19 mouse cellular contexts compared by ENCODE assay signal in the genomic region with DNA sequence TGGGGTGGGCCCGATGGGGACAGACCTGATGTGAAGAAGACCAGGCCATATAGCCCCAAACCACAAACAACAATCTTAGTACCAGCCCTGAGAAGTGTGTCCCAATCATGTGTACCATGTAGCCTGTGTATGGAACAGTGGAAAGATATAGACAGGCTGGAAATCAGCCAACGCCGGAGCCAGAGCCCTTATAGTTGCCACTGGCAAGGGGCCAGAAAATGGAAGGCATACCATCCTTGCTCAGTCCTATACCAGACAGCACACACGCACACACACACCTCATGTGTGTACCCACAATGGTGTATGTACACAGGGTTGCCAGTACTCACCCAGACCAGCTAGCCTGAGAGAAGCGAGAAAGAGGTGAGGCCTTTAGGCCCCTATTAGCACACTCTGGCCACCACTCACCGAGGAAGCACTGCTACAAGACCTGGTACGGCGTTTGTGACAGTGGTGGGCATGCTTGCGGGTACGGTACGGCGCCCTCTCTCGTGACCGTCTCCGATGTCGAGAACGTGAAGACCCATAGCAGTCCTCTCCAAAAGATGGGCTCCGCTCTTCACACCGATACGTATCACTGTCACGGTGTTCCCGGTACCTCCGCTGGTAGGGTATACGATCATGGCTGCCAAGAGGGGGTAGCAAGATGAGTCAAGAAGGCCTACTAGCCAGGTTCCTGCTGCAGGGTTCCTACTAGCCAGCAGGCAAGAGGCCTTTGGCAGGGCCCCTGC. TPM values are rescaled to one million over a fixed set of nuclear protein-coding genes. Genes with fewer than 3 reads are reported as not detected.
DNase-seq lines count a peak whose midpoint lies in the region.
"Had no signal": no experiment of that assay in that cellular context is flagged by ENCODE, and none has a peak within 500 bp of the region (broad histone marks: within the 10 kb centered on the region; RNA-seq: fewer than 3 reads in every experiment).

No protein-coding gene starts in this region.

- DNase-seq in cerebellum, postnatal 14 days: peak; percentile 39 to 48
- DNase-seq in cerebellum, adult 8-10 months: no peak
- peak; percentile 24 for DNase-seq in kidney, adult 11 months
- no peak for DNase-seq in kidney, postnatal 36 days
- DNase-seq in thymus, postnatal 0 days (ENCODE audit: low spot score): peak; percentile 4
- no peak for DNase-seq in thymus, postnatal 25 days
- DNase-seq in spleen, postnatal 14 days (ENCODE audit: low spot score in 2 of 2): no peak
- DNase-seq: adrenal gland, adult 2 months; B cell, adult 2 months; embryo, embryonic 11 days; gastrocnemius, postnatal 14 days; heart, adult 18-20 months; kidney, adult 9 months; kidney, postnatal 14 days; layer of hippocampus, postnatal 36 days; lung, adult 18-20 months; lung, postnatal 10 days; right cerebral cortex, adult 18-20 months; right cerebral cortex, postnatal 4 days had no signal

RNA-seq across cellular contexts. Expression of gene Clk3, which starts 5.1 kb away (rescaled TPM):
- 211 and 221 TPM in 2 replicates for polyA plus RNA-seq in thymus, postnatal 0 days (2015; fragmentation: Nextera tagmentation; extraction: Ambion mirVana)

RNA-seq across cellular contexts. Expression of gene Edc3, which starts 52.2 kb away (rescaled TPM):
- 38.2 and 39.4 TPM in 2 replicates for polyA plus RNA-seq in thymus, postnatal 0 days (2015; fragmentation: Nextera tagmentation; extraction: Ambion mirVana)

Comparison
In these comparisons a context has a peak if more than half of its experiments do, and no peak if none do; other contexts are left out.
1. DNase-seq: peak in cerebellum, postnatal 14 days (2 of 2), kidney, adult 11 months (single experiment) and thymus, postnatal 0 days (single experiment); none in cerebellum, adult 8-10 months (single experiment), kidney, postnatal 36 days (0 of 2), thymus, postnatal 25 days (single experiment) and spleen, postnatal 14 days (0 of 2).